Mouse (Mus musculus) brain, adult 2 months (tissue): ENCODE measurements around the gene Vps33a.

Experiments used
- DNase-seq: peaks from one replicate; pipeline ENCODE4 v3.0.0; 2011; ENCODE audit warnings: low read depth, low spot score

Vps33a gene

GRCm38 (mm10) chr5:123572357-123573186 lies at the start of gene Vps33a:
TSS of gene Vps33a (minus strand) at chr5:123573038.
- peak; percentile 99 for DNase-seq

- no peak for DNase-seq
Measured at GRCm38 (mm10) chr5:123622421-123622820, 49.6 kb upstream of the Vps33a start.

- DNase-seq, result no peak
Measured at GRCm38 (mm10) chr5:123618558-123618957, 45.7 kb upstream of the Vps33a start.

GRCm38 (mm10) chr5:123614246-123614645 lies 41.4 kb upstream of the Vps33a start:
- DNase-seq, result no peak

GRCm38 (mm10) chr5:123609843-123610242 lies 37.0 kb upstream of the Vps33a start:
- peak; percentile 95 for DNase-seq

- DNase-seq, result no peak
Measured at GRCm38 (mm10) chr5:123609416-123609815, 36.6 kb upstream of the Vps33a start.

GRCm38 (mm10) chr5:123607211-123607669 lies 34.4 kb upstream of the Vps33a start:
- DNase-seq, result no peak

GRCm38 (mm10) chr5:123603496-123603895 lies 30.7 kb upstream of the Vps33a start:
- DNase-seq, result peak; percentile 90

GRCm38 (mm10) chr5:123602174-123602573 lies 29.3 kb upstream of the Vps33a start:
- no peak for DNase-seq

- no peak for DNase-seq
Measured at GRCm38 (mm10) chr5:123599319-123599718, 26.5 kb upstream of the Vps33a start.

GRCm38 (mm10) chr5:123593622-123594280 lies 20.9 kb upstream of the Vps33a start:
- peak; percentile 93 for DNase-seq

- no peak for DNase-seq
Measured at GRCm38 (mm10) chr5:123580043-123580442, 7.2 kb upstream of the Vps33a start.

GRCm38 (mm10) chr5:123576696-123577095 lies 3.9 kb upstream of the Vps33a start:
- no peak for DNase-seq

- DNase-seq, result no peak
Measured at GRCm38 (mm10) chr5:123573362-123573761, 524 bp upstream of the Vps33a start.

GRCm38 (mm10) chr5:123561128-123561527 lies 11.7 kb downstream of the Vps33a start:
- peak; percentile 78 for DNase-seq

GRCm38 (mm10) chr5:123559588-123559987 lies 13.2 kb downstream of the Vps33a start:
- peak; percentile 63 for DNase-seq

GRCm38 (mm10) chr5:123556451-123556850 lies 16.4 kb downstream of the Vps33a start:
- peak; percentile 71 for DNase-seq

GRCm38 (mm10) chr5:123555693-123556092 lies 17.1 kb downstream of the Vps33a start:
- DNase-seq, result no peak

- no peak for DNase-seq
Measured at GRCm38 (mm10) chr5:123533801-123534200, 39.0 kb downstream of the Vps33a start.

- no peak for DNase-seq
Measured at GRCm38 (mm10) chr5:123530056-123530455, 42.8 kb downstream of the Vps33a start.

GRCm38 (mm10) chr5:123528641-123529040 lies 44.2 kb downstream of the Vps33a start:
- no peak for DNase-seq

- no peak for DNase-seq
Measured at GRCm38 (mm10) chr5:123525916-123526495, 46.8 kb downstream of the Vps33a start.
